Mouse (Mus musculus) liver, embryonic 14.5 days (tissue): ENCODE results near the gene Serpinb9f. TPM values are rescaled to one million over a fixed set of nuclear protein-coding genes. Genes with fewer than 3 reads are reported as not detected.
"Not testable (repeated sequence)": the region's sequence is repeated elsewhere in the genome, so short reads cannot be mapped to it uniquely, and the experiment has no call there.

Experiments used
- ATAC-seq: fragments of 200-750 bp; cut with Nextera tagmentation; 2 replicates; pipeline ENCODE4 v1.8.0; 2017; ENCODE audit warnings: moderate number of reproducible peaks, mild to moderate bottlenecking, moderate library complexity; ENCODE audit not compliant: insufficient read depth
- DNase-seq, 3 experiments: peaks; one replicate each; pipeline ENCODE4 v3.0.0-alpha.2; 2012 to 2013; ENCODE audit warnings: low read depth in 3 of 3, low spot score in 3 of 3
- H3K27ac ChIP-seq: fragments of 300-500 bp; sonication (generic); 2 replicates; pipeline ENCODE4 v1.5.1; 2014; ENCODE audit warnings: moderate library complexity, mild to moderate bottlenecking, control low read depth, inconsistent platforms
- H3K27me3 ChIP-seq: fragments of 300-500 bp; sonication (generic); 2 replicates; pipeline ENCODE4 v1.6.1; 2014; ENCODE audit warnings: mild to moderate bottlenecking, low read length, moderate library complexity; ENCODE audit not compliant: control insufficient read depth, insufficient read depth
- H3K36me3 ChIP-seq: fragments of 300-500 bp; sonication (generic); replicated peaks from 2 replicates; pipeline ENCODE4 v1.6.1; 2014; ENCODE audit warnings: low read depth; ENCODE audit not compliant: control insufficient read depth, insufficient read depth
- H3K4me1 ChIP-seq, 2 experiments: fragments of 200-500 bp in 1 of 2; fragments of 300-500 bp in 1 of 2; sonication (generic) in 1 of 2; replicated peaks; 2 replicates each; pipeline ENCODE4 v1.6.1; 2012 to 2014; ENCODE audit warnings: antibody characterized with exemption in 1 of 2, inconsistent platforms in 1 of 2, low read length in 1 of 2; ENCODE audit not compliant: control insufficient read depth in 2 of 2, insufficient read depth in 2 of 2
- H3K4me2 ChIP-seq: fragments of 300-500 bp; sonication (generic); 2 replicates; pipeline ENCODE4 v1.6.1; 2014; ENCODE audit warnings: low read depth, mild to moderate bottlenecking, control low read depth, moderate library complexity
- H3K4me3 ChIP-seq, 2 experiments: fragments of 200-500 bp in 1 of 2; fragments of 300-500 bp in 1 of 2; sonication (generic) in 1 of 2; 2 replicates each; pipeline ENCODE4 v1.5.1; 2012 to 2014; ENCODE audit warnings: low read depth in 2 of 2, low read length in 2 of 2, mild to moderate bottlenecking in 2 of 2, control low read depth in 1 of 2, inconsistent platforms in 1 of 2, moderate library complexity in 1 of 2; ENCODE audit not compliant: insufficient read depth in 1 of 2
- H3K9ac ChIP-seq: fragments of 300-500 bp; sonication (generic); replicated peaks from 2 replicates; pipeline ENCODE4 v1.6.1; 2014; ENCODE audit warnings: mild to moderate bottlenecking, control low read depth, moderate library complexity
- H3K9me3 ChIP-seq: fragments of 300-500 bp; sonication (generic); 2 replicates; pipeline ENCODE4 v1.6.1; 2016; ENCODE audit warnings: low read length, mixed read lengths; ENCODE audit not compliant: control insufficient read depth
- WGBS: fragments of 180-500 bp; shearing (Covaris S2); extraction: QIAGEN DNeasy Blood & Tissue Kit; methylation state at CpG from one replicate; pipeline ENCODE4 v1.1.7; 2014; ENCODE audit not compliant: insufficient replicate concordance; 5-methylcytosine and 5-hydroxymethylcytosine counted together
- polyA plus RNA-seq, 2 experiments: library from polyadenylated mRNA; depleted of rRNA in 1 of 2; stranded (reverse) in 1 of 2; unstranded in 1 of 2; fragments of >200 nt; fragmentation: Nextera tagmentation in 1 of 2; extraction: Ambion mirVana in 1 of 2; gene quantifications; 2 replicates each; pipeline versions ENCODE4 v1.2.1 to v1.2.3; 2012 to 2014

The Serpinb9f gene
- polyA plus RNA-seq (2012; rRNA removed): not detected in 2 replicates
- polyA plus RNA-seq (2014; fragmentation: Nextera tagmentation; extraction: Ambion mirVana): not detected in 2 replicates

GRCm38 (mm10) chr13:33323777-33324176 lies at the start of gene Serpinb9f:
TSS of gene Serpinb9f (plus strand) at chr13:33324077.
- H3K36me3 ChIP-seq, H3K27ac ChIP-seq, H3K4me3 ChIP-seq, H3K9ac ChIP-seq, H3K27me3 ChIP-seq, H3K9me3 ChIP-seq, ATAC-seq, H3K4me1 ChIP-seq, DNase-seq, H3K4me2 ChIP-seq: not testable (repeated sequence)
- 59% methylated on average over 3 of the region's 3 CpGs for WGBS

DNA sequence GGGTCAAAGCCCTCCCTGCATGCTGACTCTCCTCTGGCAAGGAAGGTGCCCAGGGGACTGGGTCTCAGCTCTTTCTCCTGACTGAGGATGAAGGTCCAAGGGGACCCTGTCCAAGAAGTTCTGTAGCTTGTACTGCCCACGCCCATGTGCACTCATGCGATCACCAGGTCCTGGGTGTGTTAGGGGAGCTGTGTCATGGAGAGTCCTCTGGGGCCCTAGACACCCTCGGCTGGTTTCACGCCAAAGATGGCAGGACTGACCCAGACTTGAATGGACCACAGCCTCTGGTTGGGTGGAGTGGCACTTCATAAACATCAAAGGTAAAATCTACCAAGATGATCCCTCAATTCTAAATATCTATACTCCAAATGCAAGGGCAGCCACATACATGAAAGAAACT lies 15.2 kb upstream of the Serpinb9f start:
- not testable (repeated sequence) for H3K4me1 ChIP-seq, H3K4me2 ChIP-seq, H3K4me3 ChIP-seq, H3K9me3 ChIP-seq, H3K27ac ChIP-seq, H3K36me3 ChIP-seq, H3K27me3 ChIP-seq, H3K9ac ChIP-seq, ATAC-seq, DNase-seq
- WGBS: 61% methylated on average over 4 of the region's 4 CpGs

GRCm38 (mm10) chr13:33356666-33357065 lies 32.8 kb downstream of the Serpinb9f start:
- H3K4me2 ChIP-seq, DNase-seq, H3K36me3 ChIP-seq, H3K27me3 ChIP-seq, H3K9ac ChIP-seq, H3K4me3 ChIP-seq, H3K4me1 ChIP-seq, H3K9me3 ChIP-seq, H3K27ac ChIP-seq, ATAC-seq: not testable (repeated sequence)
- no CpG with 5 or more reads among the region's 1 CpGs for WGBS

Other genes starting within 250 kb of the Serpinb9f start
- gene Serpinb1b, start 245.5 kb upstream of the Serpinb9f start, polyA plus RNA-seq (2012; rRNA removed): 0.02 TPM in 1 of 2 replicates, not detected in the other
- 0.23 TPM in 1 of 2 replicates, not detected in the other for gene Serpinb1b, start 245.5 kb upstream of the Serpinb9f start, polyA plus RNA-seq (2014; fragmentation: Nextera tagmentation; extraction: Ambion mirVana)
- not detected in 2 replicates for gene Serpinb9c, start 164.3 kb upstream of the Serpinb9f start, polyA plus RNA-seq (2012; rRNA removed)
- not detected in 2 replicates for gene Serpinb9c, start 164.3 kb upstream of the Serpinb9f start, polyA plus RNA-seq (2014; fragmentation: Nextera tagmentation; extraction: Ambion mirVana)
- gene Serpinb9d, start 131.1 kb upstream of the Serpinb9f start, polyA plus RNA-seq (2012; rRNA removed): not detected in 2 replicates
- gene Serpinb9d, start 131.1 kb upstream of the Serpinb9f start, polyA plus RNA-seq (2014; fragmentation: Nextera tagmentation; extraction: Ambion mirVana): not detected in 2 replicates
- not detected in 2 replicates for gene Serpinb9e, start 74.5 kb upstream of the Serpinb9f start, polyA plus RNA-seq (2012; rRNA removed)
- gene Serpinb9e, start 74.5 kb upstream of the Serpinb9f start, polyA plus RNA-seq (2014; fragmentation: Nextera tagmentation; extraction: Ambion mirVana): not detected in 2 replicates
- gene Gm11397, start 71.7 kb downstream of the Serpinb9f start, polyA plus RNA-seq (2012; rRNA removed): not detected in 2 replicates
- gene Gm11397, start 71.7 kb downstream of the Serpinb9f start, polyA plus RNA-seq (2014; fragmentation: Nextera tagmentation; extraction: Ambion mirVana): not detected in 2 replicates
- gene Serpinb9g, start 160.7 kb downstream of the Serpinb9f start, polyA plus RNA-seq (2012; rRNA removed): not detected in 2 replicates
- not detected in 2 replicates for gene Serpinb9g, start 160.7 kb downstream of the Serpinb9f start, polyA plus RNA-seq (2014; fragmentation: Nextera tagmentation; extraction: Ambion mirVana)